Mouse (Mus musculus): ENCODE measurements around the gene Cdx2. TPM values are rescaled to one million over a fixed set of nuclear protein-coding genes. Genes with fewer than 3 reads are reported as not detected.
A peak's percentile ranks its signal among the peaks of the same experiment; 100 is the strongest.

Cdx2 gene
- polyA plus RNA-seq (2015; fragmentation: Nextera tagmentation; extraction: Ambion mirVana): not detected in 2 replicates

- H3K36me3 ChIP-seq: no peaks in the 10 kb centered on the region
- H3K27ac ChIP-seq (replicated peaks): no peak within 1 kb of the TSS
- peak within 1 kb of the TSS; percentile 2; the same call in 1 of the 2 replicates for H3K4me3 ChIP-seq (replicated peaks)
- ATAC-seq (ENCODE audit: insufficient number of reproducible peaks, low FRiP score, low TSS enrichment, low read depth): no peak
- H3K9ac ChIP-seq: no peak within 1 kb of the TSS
- peaks cover 99% of the 10 kb centered on the region for H3K27me3 ChIP-seq
- H3K9me3 ChIP-seq (replicated peaks): no peaks in the 10 kb centered on the region
- H3K4me2 ChIP-seq (replicated peaks): peak within 1 kb of the TSS; percentile 28
- WGBS: under 1% methylated on average over 63 of the region's 63 CpGs
- peaks cover 27% of the 10 kb centered on the region for H3K4me1 ChIP-seq
These were observed at the start of gene Cdx2 for GRCm38 (mm10) chr5:147306638-147307397. TSS of gene Cdx2 (minus strand) at chr5:147307270.

DNA sequence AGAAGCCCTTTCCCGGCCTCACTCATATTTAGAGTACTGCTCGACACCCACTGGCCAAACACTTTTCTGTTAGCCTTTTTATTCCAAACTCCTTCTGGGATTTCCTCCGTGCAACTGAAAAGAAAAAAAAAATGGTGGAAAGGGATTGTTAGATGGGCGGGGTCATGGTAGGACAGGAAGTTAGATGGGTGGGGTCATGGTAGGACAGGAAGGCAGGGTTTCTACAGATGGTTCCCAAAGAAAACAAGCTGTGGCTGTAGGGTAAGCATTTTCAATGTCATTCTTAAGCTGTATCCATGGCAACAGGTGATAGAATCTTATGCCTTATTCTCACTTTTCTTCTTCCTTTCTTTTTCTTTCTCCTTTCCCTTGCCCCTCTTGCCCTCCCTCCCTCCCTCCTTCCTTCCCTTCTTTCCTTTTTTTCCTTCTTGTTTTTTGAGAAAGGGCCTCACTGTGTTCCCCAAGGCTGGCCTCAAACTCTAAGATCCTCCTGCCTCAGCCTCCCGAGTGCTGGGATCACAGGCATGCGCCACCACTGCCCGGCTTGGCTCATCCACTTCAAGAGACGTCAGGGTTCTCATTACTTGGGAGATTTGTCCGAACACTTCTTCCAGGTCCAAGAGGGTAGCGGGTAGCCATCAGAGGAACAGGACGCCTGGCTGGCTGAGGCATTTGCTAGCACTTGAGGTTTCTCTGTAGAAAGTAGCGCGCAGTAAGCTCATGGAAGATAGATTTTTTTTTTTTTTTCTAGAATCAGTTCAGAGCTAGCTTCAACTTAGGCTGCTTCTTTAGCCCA is 49.4 kb upstream of the Cdx2 start:
- Histone ChIP-seq H3K27me3 (no peaks in the 10 kb centered on the region), H3K4me2 (replicated peaks) (no peak overlapping the region), H3K9ac (no peak overlapping the region), H3K4me3 (replicated peaks) (no peak overlapping the region), H3K27ac (replicated peaks) (no peak overlapping the region), H3K4me1 (no peaks in the 10 kb centered on the region), H3K9me3 (replicated peaks) (no peaks in the 10 kb centered on the region), H3K36me3 (no peaks in the 10 kb centered on the region)
- 88% methylated on average over 13 of the region's 13 CpGs for WGBS
- ATAC-seq (ENCODE audit: insufficient number of reproducible peaks, low FRiP score, low TSS enrichment, low read depth): no peak

- Histone ChIP-seq H3K4me1 (no peaks in the 10 kb centered on the region), H3K27me3 (no peaks in the 10 kb centered on the region), H3K4me2 (replicated peaks) (no peak overlapping the region), H3K9ac (no peak overlapping the region), H3K9me3 (replicated peaks) (no peaks in the 10 kb centered on the region), H3K27ac (replicated peaks) (no peak overlapping the region), H3K36me3 (no peaks in the 10 kb centered on the region), H3K4me3 (replicated peaks) (no peak overlapping the region)
- WGBS: 64% methylated on average over 3 of the region's 3 CpGs
- ATAC-seq (ENCODE audit: insufficient number of reproducible peaks, low FRiP score, low TSS enrichment, low read depth): no peak
These were observed 48.7 kb upstream of the Cdx2 start for GRCm38 (mm10) chr5:147355788-147356187.

DNA sequence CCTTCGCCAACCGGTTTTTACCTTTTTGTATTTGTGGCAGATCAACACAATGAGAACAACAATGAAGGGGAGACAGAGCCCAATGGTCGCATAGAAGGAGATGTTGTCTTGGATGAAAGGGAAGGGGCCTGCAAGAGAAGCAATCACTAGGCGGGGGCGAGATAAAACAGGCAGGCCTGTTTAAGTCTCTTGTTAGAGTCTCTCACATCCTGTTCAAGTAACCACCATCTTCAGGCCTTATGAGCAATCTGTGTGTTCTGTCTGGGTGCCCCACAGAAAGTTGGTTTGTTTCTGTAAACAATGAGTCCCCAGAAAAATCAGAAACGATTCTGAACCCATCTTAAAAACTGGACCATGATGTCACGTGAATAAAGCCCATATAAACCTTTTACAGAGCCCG is 47.9 kb upstream of the Cdx2 start:
- 81% methylated on average over 8 of the region's 8 CpGs for WGBS
- H3K4me3 ChIP-seq (replicated peaks): no peak overlapping the region
- no peaks in the 10 kb centered on the region for H3K36me3 ChIP-seq
- ATAC-seq (ENCODE audit: insufficient number of reproducible peaks, low FRiP score, low TSS enrichment, low read depth): no peak
- no peaks in the 10 kb centered on the region for H3K9me3 ChIP-seq (replicated peaks)
- no peak overlapping the region for H3K27ac ChIP-seq (replicated peaks)
- no peaks in the 10 kb centered on the region for H3K27me3 ChIP-seq
- H3K9ac ChIP-seq: no peak overlapping the region
- H3K4me2 ChIP-seq (replicated peaks): no peak overlapping the region
- no peaks in the 10 kb centered on the region for H3K4me1 ChIP-seq

- 60% methylated on average over 17 of the region's 17 CpGs for WGBS
These were observed 47.2 kb upstream of the Cdx2 start for GRCm38 (mm10) chr5:147354161-147354780.

DNA sequence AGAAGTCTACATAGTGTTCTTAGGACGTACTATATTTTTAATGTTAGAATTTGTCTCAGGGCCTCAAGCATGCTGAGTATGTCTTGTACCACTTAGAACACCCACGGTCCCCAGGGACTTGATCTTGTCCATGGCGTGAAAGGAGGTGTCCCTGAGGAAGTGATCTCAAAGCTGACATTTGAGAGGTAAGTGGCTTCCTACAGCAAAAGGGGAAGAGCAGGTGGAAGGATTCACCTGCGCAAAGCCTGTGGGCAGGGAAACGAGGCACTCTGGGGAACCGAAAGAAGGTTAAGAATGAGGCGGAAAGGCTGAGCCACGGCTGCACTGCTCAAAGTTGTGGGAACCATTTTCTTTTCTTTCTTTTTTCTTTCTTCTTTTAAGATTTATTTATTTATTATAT is 44.9 kb upstream of the Cdx2 start:
- Histone ChIP-seq H3K27me3 (no peaks in the 10 kb centered on the region), H3K4me3 (replicated peaks) (no peak overlapping the region), H3K4me2 (replicated peaks) (no peak overlapping the region), H3K9me3 (replicated peaks) (no peaks in the 10 kb centered on the region), H3K4me1 (no peaks in the 10 kb centered on the region), H3K9ac (no peak overlapping the region), H3K27ac (replicated peaks) (no peak overlapping the region), H3K36me3 (no peaks in the 10 kb centered on the region)
- no peak for ATAC-seq (ENCODE audit: insufficient number of reproducible peaks, low FRiP score, low TSS enrichment, low read depth)
- 86% methylated on average over 8 of the region's 8 CpGs for WGBS

More at GRCm38 (mm10) chr5:147354161-147354780, 47.2 kb upstream of the Cdx2 start:
- no peaks in the 10 kb centered on the region for H3K4me1 ChIP-seq
- H3K27me3 ChIP-seq: no peaks in the 10 kb centered on the region
- H3K9ac ChIP-seq: no peak overlapping the region
- ATAC-seq (ENCODE audit: insufficient number of reproducible peaks, low FRiP score, low TSS enrichment, low read depth): no peak
- no peaks in the 10 kb centered on the region for H3K9me3 ChIP-seq (replicated peaks)
- H3K27ac ChIP-seq (replicated peaks): no peak overlapping the region
- no peak overlapping the region for H3K4me2 ChIP-seq (replicated peaks)
- no peaks in the 10 kb centered on the region for H3K36me3 ChIP-seq
- no peak overlapping the region for H3K4me3 ChIP-seq (replicated peaks)

GRCm38 (mm10) chr5:147345981-147346380 is 38.9 kb upstream of the Cdx2 start:
- no peaks in the 10 kb centered on the region for H3K36me3 ChIP-seq
- no peaks in the 10 kb centered on the region for H3K27me3 ChIP-seq
- H3K4me3 ChIP-seq (replicated peaks): no peak overlapping the region
- no peak overlapping the region for H3K9ac ChIP-seq
- WGBS: 80% methylated on average over 1 of the region's 1 CpGs
- H3K27ac ChIP-seq (replicated peaks): no peak overlapping the region
- no peaks in the 10 kb centered on the region for H3K9me3 ChIP-seq (replicated peaks)
- no peaks in the 10 kb centered on the region for H3K4me1 ChIP-seq
- ATAC-seq (ENCODE audit: insufficient number of reproducible peaks, low FRiP score, low TSS enrichment, low read depth): no peak
- H3K4me2 ChIP-seq (replicated peaks): no peak overlapping the region

DNA sequence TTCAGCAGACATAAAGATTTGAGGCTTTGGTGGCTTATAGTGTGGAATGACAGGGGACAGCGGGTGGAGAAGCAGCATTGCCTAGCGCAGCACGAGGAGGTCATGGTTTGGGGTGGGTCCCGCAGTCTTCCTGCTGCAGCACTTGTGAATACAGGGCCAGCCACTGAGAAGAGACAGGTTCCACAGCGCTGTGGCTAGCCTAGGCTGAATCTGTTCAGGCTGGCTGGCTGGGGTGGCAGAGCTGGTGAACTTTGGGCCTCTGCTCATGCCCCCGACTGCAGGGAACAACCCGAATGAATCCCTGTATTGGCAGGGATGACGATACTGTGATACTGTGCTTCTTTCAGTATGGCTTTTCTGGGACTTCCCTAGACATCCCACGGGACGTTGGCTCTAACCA is 36.8 kb upstream of the Cdx2 start:
- no peak for ATAC-seq (ENCODE audit: insufficient number of reproducible peaks, low FRiP score, low TSS enrichment, low read depth)
- Histone ChIP-seq H3K9ac (no peak overlapping the region), H3K27ac (replicated peaks) (no peak overlapping the region), H3K36me3 (no peaks in the 10 kb centered on the region), H3K4me3 (replicated peaks) (no peak overlapping the region), H3K4me2 (replicated peaks) (no peak overlapping the region), H3K4me1 (no peaks in the 10 kb centered on the region), H3K27me3 (no peaks in the 10 kb centered on the region), H3K9me3 (replicated peaks) (no peaks in the 10 kb centered on the region)
- WGBS: 78% methylated on average over 10 of the region's 10 CpGs

GRCm38 (mm10) chr5:147342901-147343300 is 35.8 kb upstream of the Cdx2 start:
- H3K27ac ChIP-seq (replicated peaks): no peak overlapping the region
- H3K27me3 ChIP-seq: no peaks in the 10 kb centered on the region
- ATAC-seq (ENCODE audit: insufficient number of reproducible peaks, low FRiP score, low TSS enrichment, low read depth): no peak
- no peak overlapping the region for H3K4me3 ChIP-seq (replicated peaks)
- WGBS: 87% methylated on average over 6 of the region's 6 CpGs
- H3K9ac ChIP-seq: no peak overlapping the region
- H3K36me3 ChIP-seq: no peaks in the 10 kb centered on the region
- H3K4me2 ChIP-seq (replicated peaks): no peak overlapping the region
- no peaks in the 10 kb centered on the region for H3K4me1 ChIP-seq
- no peaks in the 10 kb centered on the region for H3K9me3 ChIP-seq (replicated peaks)

DNA sequence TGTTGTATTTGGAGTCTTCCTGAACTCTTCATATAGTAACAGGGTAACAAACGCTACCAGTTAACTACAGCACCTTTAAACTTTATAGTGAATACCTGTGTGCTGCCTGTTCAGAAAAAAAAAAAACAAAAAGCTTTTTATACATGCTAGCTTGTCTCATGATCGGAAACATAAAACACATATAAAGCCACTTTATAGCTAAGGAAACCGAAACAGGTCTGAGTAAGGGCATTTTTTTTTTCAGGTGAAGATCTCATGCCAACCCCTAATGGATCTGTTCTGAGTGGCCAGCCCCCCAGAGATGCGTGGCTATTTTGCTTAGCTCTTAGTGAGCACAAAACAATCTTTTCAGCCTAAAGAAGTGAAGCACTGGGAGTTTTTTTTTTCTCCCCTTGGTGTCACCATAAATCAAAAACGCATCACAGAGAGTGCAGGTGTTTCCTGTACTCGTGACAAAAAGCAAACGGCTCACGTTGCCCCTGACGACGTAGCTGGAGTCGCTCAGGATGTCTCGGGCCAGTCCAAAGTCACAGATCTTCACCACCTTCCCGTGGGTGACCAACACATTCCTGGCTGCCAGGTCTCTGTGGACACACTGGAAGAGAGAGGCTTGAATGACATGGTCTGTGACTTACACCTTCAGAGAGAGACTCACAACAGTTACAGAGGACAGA is 33.8 kb upstream of the Cdx2 start:
- H3K4me2 ChIP-seq (replicated peaks): no peak overlapping the region
- H3K4me3 ChIP-seq (replicated peaks): no peak overlapping the region
- 68% methylated on average over 13 of the region's 13 CpGs for WGBS
- no peaks in the 10 kb centered on the region for H3K36me3 ChIP-seq
- no peaks in the 10 kb centered on the region for H3K9me3 ChIP-seq (replicated peaks)
- no peak for ATAC-seq (ENCODE audit: insufficient number of reproducible peaks, low FRiP score, low TSS enrichment, low read depth)
- no peak overlapping the region for H3K27ac ChIP-seq (replicated peaks)
- H3K4me1 ChIP-seq: no peaks in the 10 kb centered on the region
- H3K27me3 ChIP-seq: no peaks in the 10 kb centered on the region
- H3K9ac ChIP-seq: no peak overlapping the region

DNA sequence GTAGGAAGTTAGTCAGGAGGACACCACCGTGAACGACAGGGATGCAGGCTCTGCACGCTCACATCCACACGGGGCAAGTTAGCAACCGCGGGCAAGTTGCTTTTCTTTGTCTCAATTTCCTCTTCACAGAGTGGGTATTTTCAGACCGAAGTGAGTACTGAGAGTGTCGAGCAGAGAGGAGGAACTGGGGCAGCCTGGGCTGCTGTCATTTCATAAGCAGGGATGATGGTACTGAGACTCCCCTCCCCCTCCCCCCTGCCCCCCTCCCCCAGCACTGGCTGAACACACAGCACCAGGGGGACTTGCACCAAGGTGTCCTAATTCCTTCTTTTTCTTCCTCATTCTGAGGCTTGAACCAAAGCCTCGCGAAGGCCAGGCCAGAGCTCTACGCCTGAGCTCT is 32.5 kb upstream of the Cdx2 start:
- H3K36me3 ChIP-seq: no peaks in the 10 kb centered on the region
- no peak overlapping the region for H3K9ac ChIP-seq
- ATAC-seq (ENCODE audit: insufficient number of reproducible peaks, low FRiP score, low TSS enrichment, low read depth): no peak
- no peaks in the 10 kb centered on the region for H3K4me1 ChIP-seq
- WGBS: 79% methylated on average over 11 of the region's 11 CpGs
- no peak overlapping the region for H3K27ac ChIP-seq (replicated peaks)
- H3K9me3 ChIP-seq (replicated peaks): no peaks in the 10 kb centered on the region
- H3K4me2 ChIP-seq (replicated peaks): no peak overlapping the region
- no peak overlapping the region for H3K4me3 ChIP-seq (replicated peaks)
- H3K27me3 ChIP-seq: no peaks in the 10 kb centered on the region

Measured in embryonic facial prominence, embryonic 15.5 days (tissue).